Mouse (Mus musculus) lung, embryonic 14.5 days (tissue): ENCODE measurements around the gene Ddx52. TPM values are rescaled to one million over a fixed set of nuclear protein-coding genes. Genes with fewer than 3 reads are reported as not detected.

ENCODE experiments used
- ATAC-seq: fragments of 200-750 bp; cut with Nextera tagmentation; 2 replicates; pipeline ENCODE4 v1.8.0; 2017; ENCODE audit warnings: mild to moderate bottlenecking, moderate TSS enrichment, moderate library complexity; ENCODE audit not compliant: insufficient read depth
- DNase-seq: peaks from one replicate; pipeline ENCODE4 v3.0.0-alpha.2; 2015
- H3K27ac ChIP-seq: fragments of 300-500 bp; sonication (generic); 2 replicates; pipeline ENCODE4 v1.5.1; 2014; ENCODE audit warnings: low read depth, mild to moderate bottlenecking, moderate library complexity
- H3K27me3 ChIP-seq: fragments of 300-500 bp; sonication (generic); 2 replicates; pipeline ENCODE4 v1.6.1; 2014; ENCODE audit warnings: low read length, control low read depth; ENCODE audit not compliant: insufficient read depth
- H3K36me3 ChIP-seq: fragments of 300-500 bp; sonication (generic); 2 replicates; pipeline ENCODE4 v1.6.1; 2014; ENCODE audit warnings: control low read depth; ENCODE audit not compliant: insufficient read depth
- H3K4me1 ChIP-seq: fragments of 300-500 bp; sonication (generic); 2 replicates; pipeline ENCODE4 v1.6.1; 2014; ENCODE audit warnings: antibody characterized with exemption, control low read depth; ENCODE audit not compliant: insufficient read depth
- H3K4me2 ChIP-seq: fragments of 300-500 bp; sonication (generic); 2 replicates; pipeline ENCODE4 v1.6.1; 2014; ENCODE audit warnings: mild to moderate bottlenecking
- H3K4me3 ChIP-seq: fragments of 300-500 bp; sonication (generic); 2 replicates; pipeline ENCODE4 v1.5.1; 2014; ENCODE audit warnings: low read depth, low read length
- H3K9ac ChIP-seq: fragments of 300-500 bp; sonication (generic); 2 replicates; pipeline ENCODE4 v1.6.1; 2014
- H3K9me3 ChIP-seq: fragments of 300-500 bp; sonication (generic); 2 replicates; pipeline ENCODE4 v1.6.1; 2016; ENCODE audit warnings: low read depth, low read length, control low read depth
- CTCF ChIP-seq: IDR thresholded peaks from 2 replicates; pipeline ENCODE4 v1.5.1; 2016; ENCODE audit warnings: antibody characterized with exemption, low read depth
- WGBS: fragments of 180-500 bp; shearing (Covaris S2); extraction: QIAGEN DNeasy Blood & Tissue Kit; methylation state at CpG from one replicate; pipeline ENCODE4 v1.1.7; 2014; 5-methylcytosine and 5-hydroxymethylcytosine counted together
- polyA plus RNA-seq: library from polyadenylated mRNA; unstranded; fragments of >200 nt; fragmentation: Nextera tagmentation; extraction: Ambion mirVana; gene quantifications from 2 replicates; pipeline ENCODE4 v1.2.1, GENCODE M21; 2014

The Ddx52 gene
- polyA plus RNA-seq, 1 experiment from 2014 or later: 39.4 TPM

DNA sequence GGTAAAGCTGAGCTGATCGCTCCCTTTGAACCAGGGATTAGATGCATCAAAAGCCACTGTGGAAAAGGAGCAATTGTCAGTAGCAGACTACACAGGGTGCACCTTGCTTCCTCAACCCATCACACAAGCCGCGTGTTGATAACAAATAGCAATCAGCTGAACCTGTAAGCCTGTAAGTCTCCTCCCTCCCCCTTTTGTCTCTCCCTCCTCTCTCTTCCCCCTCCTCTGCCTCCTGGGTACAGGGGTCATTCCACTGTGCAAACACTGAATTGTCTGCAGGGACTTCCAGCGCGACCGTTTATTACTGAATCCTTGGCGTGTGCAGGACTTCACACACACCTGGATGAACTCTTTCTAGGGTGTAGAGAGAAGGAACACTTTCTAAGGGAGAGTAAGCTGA is 33.5 kb upstream of the Ddx52 start:
- no peak for TF ChIP-seq CTCF
- Histone ChIP-seq H3K27ac (no peak overlapping the region), H3K9ac (no peak overlapping the region), H3K36me3 (no peaks in the 10 kb centered on the region), H3K4me3 (no peak overlapping the region), H3K4me2 (no peak overlapping the region), H3K9me3 (no peaks in the 10 kb centered on the region), H3K27me3 (no peaks in the 10 kb centered on the region), H3K4me1 (no peaks in the 10 kb centered on the region)
- 28% methylated on average over 7 of the region's 7 CpGs for WGBS
- DNase-seq: no peak
- no peak for ATAC-seq

DNA sequence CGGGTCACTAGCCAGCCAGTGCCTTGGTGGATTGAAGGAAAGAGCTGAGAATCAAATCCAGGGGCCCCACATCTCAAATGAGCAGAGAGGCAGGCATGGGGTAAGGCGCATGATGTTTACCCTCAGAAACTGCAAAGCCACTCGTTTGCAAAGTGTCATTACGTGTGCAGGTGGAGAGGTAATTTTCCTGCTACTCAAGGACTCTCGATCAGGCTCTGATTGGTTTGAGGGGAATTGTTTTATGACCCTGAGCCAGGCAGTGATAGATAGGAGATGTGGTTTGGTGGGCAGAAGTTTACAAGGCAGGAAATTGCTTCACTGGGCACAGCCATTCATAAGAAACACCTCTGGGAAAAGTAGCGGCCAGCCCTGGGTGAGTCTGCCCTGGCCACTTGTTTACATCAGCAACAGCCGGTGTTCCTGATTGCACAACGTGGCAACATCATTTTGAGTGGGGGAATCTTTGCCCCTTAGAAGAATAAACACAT is 28.0 kb upstream of the Ddx52 start:
- Histone ChIP-seq H3K36me3 (no peaks in the 10 kb centered on the region), H3K4me2 (no peak overlapping the region), H3K4me1 (no peaks in the 10 kb centered on the region), H3K27ac (no peak overlapping the region), H3K4me3 (no peak overlapping the region), H3K27me3 (no peaks in the 10 kb centered on the region), H3K9me3 (no peaks in the 10 kb centered on the region), H3K9ac (no peak overlapping the region)
- ATAC-seq (no peak), DNase-seq (no peak)
- 33% methylated on average over 8 of the region's 8 CpGs for WGBS
- TF ChIP-seq CTCF: no peak

DNA sequence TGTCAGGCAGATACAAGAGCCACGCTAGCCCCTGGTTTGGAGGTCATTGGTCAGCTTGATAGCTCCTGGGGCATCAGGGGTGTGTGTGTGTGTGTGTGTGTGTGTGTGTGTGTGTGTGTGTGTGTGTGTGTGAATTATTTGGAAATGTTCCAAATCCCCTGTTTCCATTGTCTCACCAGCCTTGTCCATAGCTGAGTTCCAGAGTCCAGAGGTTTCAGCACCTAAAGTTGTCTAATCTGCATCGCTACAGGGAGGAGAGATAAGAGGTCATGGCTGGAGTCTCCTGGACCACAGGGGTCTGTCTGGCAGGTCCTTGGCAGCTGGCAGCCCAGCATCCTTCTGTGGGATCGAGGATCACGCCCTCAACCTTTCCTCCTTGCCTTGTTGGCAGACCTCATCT is 27.4 kb upstream of the Ddx52 start:
- H3K4me1 ChIP-seq: no peaks in the 10 kb centered on the region
- H3K27ac ChIP-seq: no peak overlapping the region
- WGBS: 73% methylated on average over 4 of the region's 4 CpGs
- no peaks in the 10 kb centered on the region for H3K36me3 ChIP-seq
- no peak for TF ChIP-seq CTCF
- H3K9me3 ChIP-seq: no peaks in the 10 kb centered on the region
- ATAC-seq (no peak), DNase-seq (no peak)
- no peak overlapping the region for H3K4me3 ChIP-seq
- H3K4me2 ChIP-seq: no peak overlapping the region
- H3K27me3 ChIP-seq: no peaks in the 10 kb centered on the region
- no peak overlapping the region for H3K9ac ChIP-seq

DNA sequence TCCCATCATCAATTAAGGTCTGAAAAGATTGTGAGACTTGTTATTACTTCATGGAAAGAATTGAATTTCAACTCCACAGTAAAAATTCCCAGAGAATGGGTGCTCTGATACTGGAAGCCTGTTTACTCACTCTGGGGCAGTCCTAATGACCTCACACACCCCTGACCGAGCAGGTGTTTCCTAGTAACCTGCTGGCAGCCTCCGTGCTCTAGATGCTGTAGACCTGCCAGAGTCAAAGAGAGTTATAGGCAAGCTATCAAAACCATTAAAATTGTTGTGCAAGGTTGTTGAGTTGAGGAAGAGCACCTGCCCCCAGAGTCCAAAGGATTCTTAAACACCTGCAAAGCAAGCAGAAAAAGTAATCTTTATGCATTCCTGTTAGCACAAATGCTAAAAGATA is 19.3 kb upstream of the Ddx52 start:
- H3K4me2 ChIP-seq: no peak overlapping the region
- no peaks in the 10 kb centered on the region for H3K36me3 ChIP-seq
- H3K9ac ChIP-seq: no peak overlapping the region
- H3K4me1 ChIP-seq: no peaks in the 10 kb centered on the region
- no peaks in the 10 kb centered on the region for H3K27me3 ChIP-seq
- TF ChIP-seq CTCF: no peak
- 45% methylated on average over 2 of the region's 2 CpGs for WGBS
- H3K4me3 ChIP-seq: no peak overlapping the region
- H3K9me3 ChIP-seq: no peaks in the 10 kb centered on the region
- no peak for ATAC-seq
- no peak overlapping the region for H3K27ac ChIP-seq
- no peak for DNase-seq

DNA sequence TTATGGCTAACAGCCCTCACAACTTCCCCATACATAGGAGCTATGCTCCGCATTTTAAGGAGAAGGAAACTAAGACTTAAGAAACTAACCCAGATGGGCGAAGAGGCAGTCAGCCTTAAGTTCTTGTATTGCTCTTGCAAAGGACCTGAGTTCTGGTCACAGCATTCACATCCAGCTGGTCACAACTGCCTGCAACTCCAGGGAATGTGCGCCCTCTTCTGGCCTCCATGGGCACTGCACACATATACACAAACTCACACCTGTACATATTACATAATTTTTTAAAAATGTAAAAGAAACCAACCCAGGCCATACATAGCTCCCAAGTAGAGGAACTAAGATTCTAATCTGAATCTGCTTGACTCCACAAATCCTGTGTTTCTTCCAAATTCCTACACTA is 14.8 kb upstream of the Ddx52 start:
- TF ChIP-seq CTCF: peak; percentile 66
- H3K4me2 ChIP-seq: no peak overlapping the region
- no peak overlapping the region for H3K27ac ChIP-seq
- H3K4me1 ChIP-seq: no peaks in the 10 kb centered on the region
- no peak overlapping the region for H3K4me3 ChIP-seq
- 65% methylated on average over 3 of the region's 3 CpGs for WGBS
- H3K36me3 ChIP-seq: no peaks in the 10 kb centered on the region
- H3K27me3 ChIP-seq: no peaks in the 10 kb centered on the region
- no peak overlapping the region for H3K9ac ChIP-seq
- DNase-seq (peak; percentile 32), ATAC-seq (no peak)
- no peaks in the 10 kb centered on the region for H3K9me3 ChIP-seq

DNA sequence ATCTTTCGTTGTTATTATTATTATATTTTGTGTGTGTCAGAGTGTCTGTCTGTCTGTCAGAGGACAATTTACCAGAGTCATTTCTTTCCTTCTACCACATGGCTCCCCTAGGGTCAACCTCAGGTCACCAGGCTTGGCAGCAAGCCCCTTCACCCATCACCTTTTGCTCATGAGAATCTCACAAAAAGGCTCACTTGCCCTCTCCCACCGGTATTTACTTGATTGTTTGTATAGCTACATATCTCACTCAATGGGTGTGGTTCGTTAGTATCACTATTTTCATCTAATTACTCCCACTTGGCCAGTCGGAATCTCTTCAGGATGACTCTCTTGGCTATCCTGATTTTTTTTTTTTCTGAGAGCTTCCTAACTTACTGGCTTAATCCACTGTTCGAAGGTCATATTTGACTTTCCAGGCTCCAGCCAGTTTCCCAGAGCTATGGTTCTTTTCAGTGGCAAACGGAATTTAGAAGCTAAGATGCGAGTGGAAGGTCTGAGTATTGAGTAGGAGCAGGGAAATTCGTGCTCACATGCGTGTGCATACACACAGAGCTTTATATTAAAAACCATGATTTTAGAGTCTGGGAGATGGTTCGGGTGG is 9.3 kb upstream of the Ddx52 start:
- H3K4me2 ChIP-seq: no peak overlapping the region
- DNase-seq: no peak
- no peak overlapping the region for H3K9ac ChIP-seq
- no peak overlapping the region for H3K27ac ChIP-seq
- H3K9me3 ChIP-seq: no peaks in the 10 kb centered on the region
- no peak for ATAC-seq
- no peaks in the 10 kb centered on the region for H3K36me3 ChIP-seq
- no peak overlapping the region for H3K4me3 ChIP-seq
- no peak for TF ChIP-seq CTCF
- no peaks in the 10 kb centered on the region for H3K27me3 ChIP-seq
- H3K4me1 ChIP-seq: no peaks in the 10 kb centered on the region
- WGBS: 67% methylated on average over 10 of the region's 10 CpGs

DNA sequence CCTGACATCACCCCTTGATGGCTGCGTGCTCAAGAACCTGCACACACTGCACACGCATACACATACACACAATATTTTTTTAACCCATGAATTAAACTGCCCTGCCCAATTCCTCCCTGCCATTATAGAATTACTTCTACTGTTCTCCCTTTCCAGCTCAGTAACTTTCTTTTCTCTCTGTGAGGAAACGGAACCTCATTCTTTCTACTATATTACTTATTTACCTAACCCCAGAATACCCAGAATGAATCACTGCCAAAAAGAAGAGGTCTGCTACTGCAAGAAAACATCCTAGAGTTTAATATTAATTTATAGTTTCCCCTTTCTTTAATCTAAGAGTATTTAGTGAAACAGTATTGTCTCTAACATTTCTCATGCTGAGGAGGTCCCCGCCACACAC is 8.5 kb upstream of the Ddx52 start:
- H3K4me2 ChIP-seq: no peak overlapping the region
- no peaks in the 10 kb centered on the region for H3K9me3 ChIP-seq
- H3K27me3 ChIP-seq: no peaks in the 10 kb centered on the region
- TF ChIP-seq CTCF: no peak
- no peak overlapping the region for H3K27ac ChIP-seq
- no peak for ATAC-seq
- no peak for DNase-seq
- 86% methylated on average over 4 of the region's 4 CpGs for WGBS
- H3K36me3 ChIP-seq: no peaks in the 10 kb centered on the region
- no peak overlapping the region for H3K4me3 ChIP-seq
- no peaks in the 10 kb centered on the region for H3K4me1 ChIP-seq
- no peak overlapping the region for H3K9ac ChIP-seq
